Mouse (Mus musculus): ENCODE measurements at regions not wholly inside any gene's neighbourhood (a gene's known extent, or its start where the extent isn't known, plus 50 kb on each side); places are given as distances from the start of the nearest gene placed in this dataset.

GRCm38 (mm10) chr2:48718261-48718660 lies 95.6 kb upstream of the Acvr2a start:
- TF ChIP-seq CTCF (IDR thresholded peaks at IDR 0.05; ENCODE audit: low read depth) (no peak), EP300 (IDR thresholded peaks at IDR 0.05; ENCODE audit: low read depth) (no peak)

All from liver, embryonic 14.5 days (tissue).